Mouse (Mus musculus): Measurements from ENCODE around the gene Usp36. TPM values are rescaled to one million over a fixed set of nuclear protein-coding genes. Genes with fewer than 3 reads are reported as not detected.
"Not testable (repeated sequence)": the region's sequence is repeated elsewhere in the genome, so short reads cannot be mapped to it uniquely, and the experiment has no call there.

Gene Usp36
- total RNA-seq, 1 experiment from 2014 or later: 20.4 TPM

DNA sequence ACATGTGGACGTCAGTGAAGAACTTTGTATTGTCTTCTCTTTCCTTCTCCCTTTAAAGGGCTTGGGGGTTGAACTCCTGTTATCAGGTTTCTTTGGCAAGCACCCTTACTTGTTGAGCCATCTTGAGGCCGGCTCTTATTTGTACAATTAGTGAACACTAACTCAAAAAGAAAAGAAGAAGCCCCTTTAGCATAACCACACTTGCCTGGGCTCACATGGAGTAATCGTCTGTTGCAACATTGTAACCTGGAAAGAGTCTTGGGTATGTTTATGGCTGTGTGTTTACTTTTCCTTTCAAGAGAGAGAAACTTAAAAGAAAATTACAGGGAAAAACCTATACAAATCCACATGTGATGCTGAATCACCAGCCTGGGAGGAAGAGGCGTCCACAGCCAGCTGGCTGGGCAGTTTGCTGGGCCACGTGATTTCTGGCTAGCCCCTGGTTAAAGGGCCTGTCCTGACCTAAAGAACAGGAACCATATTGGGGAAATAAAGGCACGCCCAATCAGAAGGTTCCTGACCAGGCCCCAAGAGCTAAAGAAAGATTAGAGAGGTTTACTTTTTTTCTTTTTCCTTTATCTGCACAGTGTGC lies 22.2 kb upstream of the Usp36 start:
- no peak for ATAC-seq (ENCODE audit: extremely low read depth, insufficient number of reproducible peaks, low FRiP score, poor library complexity, severe bottlenecking)

DNA sequence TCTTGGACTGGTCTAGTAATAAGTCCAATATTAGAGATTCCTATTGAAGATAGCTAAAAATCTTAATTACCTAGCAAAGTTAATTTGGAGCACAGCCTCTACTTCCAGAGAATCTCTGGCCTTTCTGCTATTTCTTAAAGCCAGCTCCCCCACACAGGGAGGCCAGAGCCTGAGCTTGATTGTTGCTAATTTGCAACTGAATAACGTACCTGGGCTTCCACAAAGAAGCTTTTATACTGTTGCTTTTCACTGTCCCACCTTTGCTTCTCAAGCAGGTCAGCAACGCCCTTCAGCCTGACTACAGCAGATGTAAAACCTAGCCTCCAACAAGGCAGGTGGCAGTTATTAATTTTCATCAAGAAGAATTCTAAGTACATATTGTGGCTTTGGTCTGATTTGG lies 17.9 kb upstream of the Usp36 start:
- not testable (repeated sequence) for ATAC-seq (ENCODE audit: extremely low read depth, insufficient number of reproducible peaks, low FRiP score, poor library complexity, severe bottlenecking)

DNA sequence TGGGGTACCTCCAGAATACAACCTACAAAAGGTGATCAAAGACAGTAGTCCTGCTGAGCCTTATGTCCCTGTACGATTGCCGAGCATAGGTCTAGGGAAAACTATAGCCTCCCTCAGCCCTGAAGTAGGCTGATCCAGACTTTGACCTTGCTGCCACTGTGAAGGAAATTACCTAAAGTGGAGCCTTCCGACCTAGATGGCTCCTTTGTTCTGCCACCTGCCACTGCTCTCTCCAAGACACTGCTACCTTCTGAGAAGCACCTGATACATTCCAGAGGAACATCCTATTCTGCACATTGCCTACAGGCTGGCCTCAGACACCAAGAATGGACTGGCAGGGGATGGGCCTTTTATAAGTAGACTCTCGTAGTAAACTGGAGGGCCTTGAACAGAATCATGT lies 13.9 kb upstream of the Usp36 start:
- ATAC-seq (ENCODE audit: extremely low read depth, insufficient number of reproducible peaks, low FRiP score, poor library complexity, severe bottlenecking): not testable (repeated sequence)

DNA sequence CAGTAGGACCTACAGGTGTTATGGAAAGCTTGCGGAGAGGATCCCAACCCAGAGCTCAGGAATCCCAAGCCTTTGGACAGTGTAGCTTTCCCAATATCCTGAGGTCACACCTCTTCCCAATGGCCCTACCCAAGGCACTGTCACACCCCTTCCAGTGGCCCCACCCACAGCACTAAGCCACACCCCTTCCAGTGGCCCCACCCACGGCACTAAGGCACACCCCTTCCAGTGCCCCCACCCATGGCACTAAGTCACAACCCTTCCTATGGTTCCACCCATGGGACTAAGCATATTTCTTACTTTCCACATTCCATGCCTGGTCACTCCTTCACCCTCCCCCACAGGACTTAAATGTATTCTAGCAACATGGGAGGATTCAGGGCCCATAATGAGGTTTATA lies 8.8 kb upstream of the Usp36 start:
- ATAC-seq (ENCODE audit: extremely low read depth, insufficient number of reproducible peaks, low FRiP score, poor library complexity, severe bottlenecking): no peak

DNA sequence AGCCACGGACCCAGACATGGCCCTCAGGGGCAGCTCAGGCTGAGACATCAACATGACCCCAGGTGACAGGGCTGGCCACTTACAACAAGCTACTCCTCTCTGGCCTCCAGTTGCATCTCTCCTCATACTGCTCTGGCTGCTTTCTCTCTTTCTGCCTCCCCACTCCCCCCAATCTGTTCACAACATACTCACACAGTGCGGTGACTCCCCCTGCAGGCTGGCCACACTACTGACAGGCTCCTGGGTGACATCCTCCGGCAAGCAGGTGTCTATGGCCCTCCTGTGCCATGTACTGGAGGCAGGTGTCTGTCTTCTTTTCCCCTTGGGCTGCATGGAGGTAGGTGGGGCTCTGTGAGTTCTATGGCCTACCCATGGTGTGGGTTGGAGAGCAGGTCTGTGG lies 7.9 kb upstream of the Usp36 start:
- ATAC-seq (ENCODE audit: extremely low read depth, insufficient number of reproducible peaks, low FRiP score, poor library complexity, severe bottlenecking): no peak

DNA sequence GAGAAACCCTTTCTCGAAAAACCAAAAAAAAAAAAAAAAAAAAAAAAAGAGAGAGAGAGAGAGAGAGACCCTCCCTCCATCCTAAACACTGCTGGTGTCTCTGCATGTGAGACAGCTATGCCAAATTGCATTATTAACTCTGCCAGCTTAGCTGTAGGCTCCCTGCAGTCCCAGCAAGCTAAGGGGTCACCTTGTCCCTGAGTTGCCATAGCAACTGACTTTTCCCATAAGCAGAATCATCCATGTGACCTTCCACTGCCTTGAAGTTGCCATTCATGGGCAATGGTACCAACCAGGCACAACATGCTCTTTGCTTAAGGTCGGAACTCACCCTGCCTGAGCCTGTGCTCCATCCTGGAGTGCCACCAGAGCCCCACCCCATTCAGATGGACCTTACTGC lies 5.0 kb upstream of the Usp36 start:
- ATAC-seq (ENCODE audit: extremely low read depth, insufficient number of reproducible peaks, low FRiP score, poor library complexity, severe bottlenecking): no peak

DNA sequence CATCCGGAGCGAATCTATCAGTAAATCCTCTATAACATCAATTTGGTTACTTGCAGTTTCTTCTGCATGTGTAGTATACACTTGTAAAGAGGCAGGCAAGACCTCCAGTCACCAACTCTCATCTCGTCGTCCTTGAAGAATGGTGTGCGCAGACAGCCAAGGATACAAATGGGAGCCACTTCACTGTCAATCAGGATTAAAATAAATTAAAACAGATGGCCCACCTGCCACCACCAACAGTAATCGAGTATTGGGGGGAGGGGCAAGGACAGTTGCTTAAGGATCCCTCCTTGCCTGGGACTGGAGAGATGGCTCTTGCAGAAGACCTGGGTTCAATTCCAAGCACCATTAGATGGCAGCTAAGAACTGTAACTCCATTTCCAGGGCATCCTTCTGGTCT lies 2.6 kb upstream of the Usp36 start:
- no peak for ATAC-seq (ENCODE audit: extremely low read depth, insufficient number of reproducible peaks, low FRiP score, poor library complexity, severe bottlenecking)

DNA sequence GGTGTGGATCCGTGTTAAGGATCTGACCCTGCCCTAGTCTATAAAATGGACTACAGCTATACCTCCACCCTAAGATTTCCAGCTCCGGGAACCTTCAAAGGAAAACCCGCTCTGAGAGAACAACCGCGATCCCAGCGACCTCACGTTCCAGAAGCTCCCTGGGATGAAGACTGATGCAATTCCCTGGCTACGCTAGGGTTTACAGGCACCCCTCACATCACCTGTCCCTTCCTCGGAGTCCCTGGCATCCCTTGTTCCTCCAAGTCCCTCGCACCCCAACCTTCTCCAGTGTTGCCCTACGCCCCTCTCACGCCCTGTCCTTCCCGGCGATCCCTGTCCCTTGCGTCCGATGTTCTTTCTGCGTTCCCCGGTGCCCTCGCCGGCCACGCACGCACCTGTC lies 482 bp downstream of the Usp36 start:
- ATAC-seq (ENCODE audit: extremely low read depth, insufficient number of reproducible peaks, low FRiP score, poor library complexity, severe bottlenecking): no peak

DNA sequence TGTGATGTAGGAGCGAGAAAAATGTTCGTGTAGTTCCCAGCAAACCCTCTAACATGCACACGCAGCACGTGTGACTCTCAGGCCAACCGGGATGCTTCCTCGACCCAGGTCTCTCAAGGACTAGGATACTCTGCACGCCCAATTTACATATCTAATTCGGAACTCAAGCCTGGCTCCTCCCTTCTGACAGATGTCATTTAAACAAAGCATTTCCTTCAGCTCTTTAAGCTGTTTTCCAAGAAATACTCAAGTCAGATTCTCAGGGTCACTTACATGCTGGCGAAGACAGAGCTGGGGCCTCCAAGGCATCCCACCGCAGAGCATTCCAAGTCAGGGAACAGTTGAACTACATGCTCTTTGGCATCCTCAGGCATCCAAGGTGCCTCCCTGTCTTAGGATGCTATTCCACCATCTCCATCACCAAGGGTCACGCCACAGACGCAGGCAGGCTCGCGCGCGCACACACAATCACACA lies 970 bp downstream of the Usp36 start:
- no peak for ATAC-seq (ENCODE audit: extremely low read depth, insufficient number of reproducible peaks, low FRiP score, poor library complexity, severe bottlenecking)

DNA sequence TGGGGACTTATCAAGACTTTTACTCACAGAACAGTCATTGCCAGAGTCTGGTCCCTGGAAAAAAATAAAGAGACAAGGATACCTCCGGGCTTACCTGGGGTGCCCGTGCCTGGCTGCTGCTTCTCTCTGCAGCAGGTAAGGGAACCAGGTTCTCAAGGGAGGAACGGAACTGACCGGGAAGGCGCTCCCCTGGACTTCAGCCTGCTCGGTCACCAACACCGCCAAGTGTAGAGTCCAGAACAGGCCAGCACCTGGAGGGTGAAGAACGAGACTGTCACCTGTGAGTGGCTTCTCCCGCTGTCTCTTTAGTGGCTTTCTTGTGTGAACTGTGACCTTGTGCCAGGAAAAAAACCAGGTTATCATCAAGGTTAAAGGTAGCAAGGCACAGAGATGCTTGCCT lies 2.5 kb downstream of the Usp36 start:
- no peak for ATAC-seq (ENCODE audit: extremely low read depth, insufficient number of reproducible peaks, low FRiP score, poor library complexity, severe bottlenecking)

DNA sequence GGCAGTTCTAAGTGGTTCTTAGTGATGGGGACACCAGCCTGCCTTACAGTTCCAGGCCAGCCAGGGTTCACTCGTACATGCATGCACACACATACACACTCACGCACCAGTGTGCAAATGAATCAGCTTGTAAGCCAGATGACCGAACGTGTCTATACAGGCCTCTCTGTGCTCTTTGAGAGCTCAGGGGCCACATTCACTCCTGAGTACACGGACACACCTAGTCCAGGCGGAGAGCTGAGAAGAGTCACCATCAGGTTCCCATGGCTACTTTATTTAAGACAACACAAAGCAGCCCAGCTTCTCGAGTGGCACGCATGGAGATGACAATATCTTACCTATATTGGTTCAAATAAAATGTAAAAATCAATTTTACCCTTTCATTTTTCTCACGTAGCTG lies 3.6 kb downstream of the Usp36 start:
- no peak for ATAC-seq (ENCODE audit: extremely low read depth, insufficient number of reproducible peaks, low FRiP score, poor library complexity, severe bottlenecking)

DNA sequence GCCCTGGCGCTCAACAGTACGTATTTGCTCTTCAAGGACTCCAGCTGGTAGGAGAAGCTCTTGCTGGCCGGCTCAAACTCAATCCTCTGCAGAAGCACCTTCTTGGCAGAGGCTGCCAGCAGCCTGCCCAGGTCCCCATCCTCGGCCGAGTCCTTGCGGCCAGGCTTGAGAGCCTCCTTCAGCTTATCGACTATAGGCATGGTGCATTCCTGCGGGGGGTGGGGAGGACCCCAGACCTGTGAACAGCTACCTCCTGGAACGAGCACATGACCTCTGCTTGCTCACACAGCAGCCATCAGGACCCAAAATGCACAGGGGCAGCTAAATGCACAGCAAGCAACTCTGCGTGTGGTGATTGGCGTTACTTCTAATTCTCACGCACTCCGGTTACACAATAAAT lies 4.3 kb downstream of the Usp36 start:
- ATAC-seq (ENCODE audit: extremely low read depth, insufficient number of reproducible peaks, low FRiP score, poor library complexity, severe bottlenecking): no peak

DNA sequence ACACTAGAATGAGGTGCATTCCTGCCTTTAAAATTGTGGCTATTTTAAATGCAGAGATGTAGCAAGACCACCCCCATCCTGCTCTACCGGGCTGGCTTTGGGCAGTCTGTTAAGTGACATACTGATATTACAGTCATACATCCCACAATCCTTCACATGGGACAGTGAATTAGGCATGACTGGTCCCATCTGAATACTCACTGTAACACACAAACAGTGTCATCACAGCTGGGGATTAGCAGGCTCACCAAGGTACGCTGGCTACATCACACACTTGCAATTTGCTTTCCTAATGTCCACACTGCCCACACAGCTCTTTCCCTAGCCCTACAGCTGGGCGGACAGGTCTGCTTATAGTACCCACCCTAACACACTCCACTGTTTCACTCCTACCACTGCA lies 9.8 kb downstream of the Usp36 start:
- ATAC-seq (ENCODE audit: extremely low read depth, insufficient number of reproducible peaks, low FRiP score, poor library complexity, severe bottlenecking): no peak

DNA sequence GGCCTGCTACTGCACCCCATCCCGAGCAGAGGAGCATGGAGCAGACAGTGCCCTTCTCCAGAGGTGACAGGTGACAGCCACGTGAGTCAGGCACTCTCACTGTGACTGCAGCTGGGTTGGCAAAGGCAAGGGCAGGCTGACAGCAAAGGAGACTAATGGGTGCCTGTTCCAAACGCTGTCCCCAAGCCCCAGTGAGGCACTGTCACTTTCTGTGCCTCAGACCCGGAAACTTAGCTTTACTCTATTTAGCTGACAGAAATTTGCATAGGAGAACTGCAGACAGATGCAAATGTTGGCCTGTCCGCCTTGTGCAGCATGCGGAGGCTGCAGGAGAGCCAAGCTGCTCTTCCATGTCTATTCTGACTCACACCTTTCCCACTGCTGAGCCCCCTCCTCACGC lies 13.7 kb downstream of the Usp36 start:
- ATAC-seq (ENCODE audit: extremely low read depth, insufficient number of reproducible peaks, low FRiP score, poor library complexity, severe bottlenecking): peak; percentile 47

DNA sequence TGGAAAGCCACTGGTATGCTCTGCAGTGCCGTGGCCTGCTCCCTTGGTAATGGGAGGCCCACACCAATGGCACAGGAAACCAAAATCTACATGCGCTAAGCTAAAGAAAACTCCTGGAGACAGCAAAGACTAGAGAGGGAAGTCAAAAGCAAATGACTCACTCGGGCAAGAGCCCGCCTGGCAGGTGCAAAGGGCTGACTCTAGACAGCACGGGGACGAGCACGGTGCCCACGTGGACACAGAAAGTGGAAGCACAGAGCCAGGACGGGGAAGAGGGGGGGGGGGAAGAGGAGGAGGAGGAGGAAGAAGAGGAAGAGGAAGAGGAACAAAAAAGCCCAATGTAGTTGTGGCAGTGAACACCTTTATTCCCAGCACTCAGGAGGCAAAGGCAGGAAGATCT lies 15.0 kb downstream of the Usp36 start:
- peak; percentile 34 for ATAC-seq (ENCODE audit: extremely low read depth, insufficient number of reproducible peaks, low FRiP score, poor library complexity, severe bottlenecking)

DNA sequence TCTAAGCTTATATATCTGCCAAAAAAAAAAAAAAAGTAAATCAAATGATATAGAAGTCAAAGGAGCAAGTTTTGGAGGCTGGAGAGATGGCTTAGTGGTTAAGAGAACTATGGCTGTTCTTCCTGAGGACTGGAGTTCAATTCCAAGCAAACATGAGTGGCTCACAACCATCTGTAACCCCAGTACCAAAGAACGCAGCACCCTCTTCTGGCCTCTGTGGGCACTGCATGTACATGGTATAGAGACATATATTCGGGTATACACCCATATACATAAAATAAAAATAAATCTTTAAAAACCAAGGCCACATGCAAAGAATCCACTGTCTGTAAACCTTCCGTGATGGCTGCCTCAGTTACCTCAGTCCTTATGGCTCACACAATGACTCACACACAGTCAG lies 20.2 kb downstream of the Usp36 start:
- ATAC-seq (ENCODE audit: extremely low read depth, insufficient number of reproducible peaks, low FRiP score, poor library complexity, severe bottlenecking): no peak

DNA sequence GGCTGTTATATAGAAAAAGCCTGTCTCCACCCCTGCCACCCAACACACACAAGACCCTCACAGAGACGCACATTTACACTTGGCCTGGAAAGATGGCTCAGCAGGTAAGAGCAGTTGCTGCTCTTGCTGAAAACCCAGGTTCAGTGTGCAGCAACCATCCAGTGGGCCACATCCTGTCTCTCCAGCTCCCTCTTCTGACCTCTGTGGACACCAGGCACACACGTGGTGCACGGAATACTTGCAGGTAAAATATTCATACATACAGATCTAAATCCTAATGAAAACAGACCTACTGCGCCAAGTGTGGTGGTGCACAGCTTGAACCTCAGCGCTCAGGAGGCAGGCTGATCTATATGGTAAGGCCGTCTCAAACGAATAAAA lies 23.4 kb downstream of the Usp36 start:
- no peak for ATAC-seq (ENCODE audit: extremely low read depth, insufficient number of reproducible peaks, low FRiP score, poor library complexity, severe bottlenecking)

DNA sequence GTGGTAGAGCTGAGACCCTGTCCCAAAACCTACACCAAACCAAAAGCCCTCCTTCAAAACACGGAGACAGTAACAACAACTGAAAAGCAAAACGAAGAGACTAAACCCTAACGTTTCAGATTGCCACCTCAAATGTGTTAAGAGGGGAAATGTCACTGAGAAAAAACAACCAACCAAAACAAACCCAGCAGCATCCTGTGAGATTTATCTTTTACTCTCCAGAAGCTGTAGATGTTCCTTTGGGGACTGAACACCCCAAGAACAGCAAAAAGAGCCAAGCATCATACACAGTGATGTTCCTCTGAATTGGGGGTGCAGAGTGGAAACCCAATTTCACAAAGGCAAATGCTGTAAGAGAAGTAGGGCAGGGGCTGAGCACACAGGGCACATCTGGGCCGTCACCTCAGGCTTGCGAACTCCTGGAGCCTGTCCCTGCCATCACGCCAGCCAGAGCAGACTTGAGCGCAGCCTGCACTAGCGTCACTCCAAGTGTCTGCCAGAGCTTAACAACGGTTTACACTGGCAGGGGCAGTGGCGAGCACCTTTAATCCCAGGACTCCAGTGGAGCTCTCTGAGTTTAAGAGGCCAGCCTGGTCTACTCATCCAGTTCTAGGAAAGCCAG lies 23.9 kb downstream of the Usp36 start:
- ATAC-seq (ENCODE audit: extremely low read depth, insufficient number of reproducible peaks, low FRiP score, poor library complexity, severe bottlenecking): no peak

DNA sequence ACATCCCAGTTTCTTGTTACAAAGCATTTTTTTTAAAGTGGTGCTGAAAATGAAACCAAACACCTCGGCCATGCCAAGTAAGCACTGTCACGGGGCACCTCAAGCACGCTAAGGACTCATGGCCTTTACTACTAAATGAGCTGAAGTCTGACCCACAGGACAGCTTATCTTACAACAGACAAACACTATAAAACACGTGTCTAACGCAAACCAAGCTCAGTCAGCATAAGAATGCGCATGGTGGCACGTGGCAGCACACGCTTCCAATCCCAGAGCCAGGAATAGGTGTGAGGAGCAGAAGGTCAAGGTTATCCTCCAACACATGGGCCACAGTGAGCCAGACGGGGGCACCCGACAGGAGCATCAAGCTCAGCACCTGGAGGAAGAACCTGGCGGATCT lies 24.4 kb downstream of the Usp36 start:
- no peak for ATAC-seq (ENCODE audit: extremely low read depth, insufficient number of reproducible peaks, low FRiP score, poor library complexity, severe bottlenecking)

DNA sequence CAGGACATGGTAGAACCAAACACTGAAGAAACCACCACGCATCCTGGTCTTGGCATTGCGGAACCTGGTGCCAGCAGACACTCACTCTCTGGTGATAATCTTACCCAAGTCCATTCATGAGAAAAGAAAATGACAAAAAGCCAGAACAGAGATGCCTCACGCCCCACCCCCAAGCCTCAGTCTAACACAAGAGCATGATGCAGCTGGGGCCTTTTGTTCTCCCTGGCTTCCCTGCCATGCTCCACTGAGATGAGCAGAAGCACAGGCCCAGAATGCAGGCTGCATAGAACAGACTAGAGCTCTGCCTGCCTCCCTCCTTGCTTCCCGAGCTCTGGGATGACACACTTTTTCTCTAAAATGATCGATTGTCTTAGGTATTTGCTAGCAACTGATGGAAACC lies 26.9 kb downstream of the Usp36 start:
- ATAC-seq (ENCODE audit: extremely low read depth, insufficient number of reproducible peaks, low FRiP score, poor library complexity, severe bottlenecking): no peak

DNA sequence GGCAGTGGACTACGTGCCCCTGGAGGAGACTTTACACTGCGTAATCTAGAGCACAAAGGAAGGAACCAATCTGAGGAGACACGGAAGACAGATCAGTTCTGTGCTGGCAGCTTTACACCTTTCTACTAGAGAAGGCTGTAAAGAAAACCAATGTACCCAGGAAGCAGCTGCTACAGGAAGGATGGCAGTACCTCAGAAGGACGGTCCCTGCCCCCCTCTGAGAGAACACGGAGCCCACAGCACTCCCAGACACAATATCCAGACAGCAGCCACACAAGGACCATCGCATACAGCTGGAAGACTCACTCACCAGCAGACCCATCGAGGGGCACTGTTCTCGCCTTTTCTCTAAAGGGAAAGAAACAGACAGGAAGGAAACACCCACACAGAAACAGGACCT lies 30.0 kb downstream of the Usp36 start:
- ATAC-seq (ENCODE audit: extremely low read depth, insufficient number of reproducible peaks, low FRiP score, poor library complexity, severe bottlenecking): peak; percentile 51

Measured in neutrophil, adult 5-6 weeks (primary cell).